Mouse (Mus musculus) cerebellum, adult 2 months (tissue): ENCODE data around the gene Mreg.

Experiments
- CTCF ChIP-seq: fragments of 200-500 bp; IDR thresholded peaks from 2 replicates; pipeline ENCODE4 v1.5.1; 2011; ENCODE audit warnings: low read depth, mild to moderate bottlenecking, control low read depth, low read length, moderate library complexity, borderline replicate concordance; ENCODE audit not compliant: insufficient read depth
- POLR2A ChIP-seq: fragments of 200-500 bp; IDR thresholded peaks from 2 replicates; pipeline ENCODE4 v1.6.1; 2011; ENCODE audit warnings: low read length, control low read depth, borderline replicate concordance; ENCODE audit not compliant: insufficient read depth

- no peak for TF ChIP-seq CTCF
- TF ChIP-seq POLR2A, result no peak
These were observed 2.4 kb upstream of the Mreg start for GRCm38 (mm10) chr1:72214470-72214961.
